Mouse (Mus musculus) embryo, embryonic 11 days (tissue): ENCODE measurements at regions not wholly inside any gene's neighbourhood (a gene's known extent, or its start where the extent isn't known, plus 50 kb on each side); places are given as distances from the start of the nearest gene placed in this dataset.
"Not testable (repeated sequence)": the region's sequence is repeated elsewhere in the genome, so short reads cannot be mapped to it uniquely, and the experiment has no call there.

Source experiments
- DNase-seq: peaks from one replicate; pipeline ENCODE4 v3.0.0-alpha.2; 2015

- DNase-seq = peak; percentile 4
These were observed 1621.0 kb upstream of the Gm8797 start for GRCm38 (mm10) chr3:4129620-4130019.

- DNase-seq = not testable (repeated sequence)
These were observed 1612.6 kb upstream of the Gm8797 start for GRCm38 (mm10) chr3:4137976-4138375.

- no peak for DNase-seq
These were observed 1603.6 kb upstream of the Gm8797 start for GRCm38 (mm10) chr3:4147002-4147401.
